Mouse (Mus musculus) retina, postnatal 7 days (tissue): ENCODE results near the gene Olfr508.
"Not testable (repeated sequence)": the region's sequence is repeated elsewhere in the genome, so short reads cannot be mapped to it uniquely, and the experiment has no call there.

Experiments
- DNase-seq: peaks from one replicate; pipeline ENCODE4 v3.0.0-alpha.2; 2012; ENCODE audit warnings: low read depth, low spot score

Olfr508 gene

DNA sequence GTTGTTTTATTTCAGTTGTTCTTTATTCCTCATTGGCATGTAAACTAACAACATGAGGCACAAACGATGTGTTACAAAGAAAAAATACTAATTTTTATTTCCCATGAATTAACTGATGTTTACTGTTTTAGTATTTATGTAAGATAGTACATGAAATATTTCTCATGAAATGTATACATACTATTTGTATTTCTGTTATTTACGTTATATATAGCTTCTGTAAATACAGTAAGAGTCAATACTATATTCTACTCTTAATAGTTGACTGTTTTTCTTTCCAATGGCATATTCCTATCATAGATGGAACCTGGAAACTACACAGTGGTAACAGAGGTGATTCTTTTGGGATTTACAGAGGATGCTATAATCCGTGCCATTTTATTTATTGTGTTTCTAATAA, at the start of gene Olfr508:
Gene Olfr508 (plus strand): TSS at position 301 of the 400 bp plus-strand sequence.
- DNase-seq = no peak

DNA sequence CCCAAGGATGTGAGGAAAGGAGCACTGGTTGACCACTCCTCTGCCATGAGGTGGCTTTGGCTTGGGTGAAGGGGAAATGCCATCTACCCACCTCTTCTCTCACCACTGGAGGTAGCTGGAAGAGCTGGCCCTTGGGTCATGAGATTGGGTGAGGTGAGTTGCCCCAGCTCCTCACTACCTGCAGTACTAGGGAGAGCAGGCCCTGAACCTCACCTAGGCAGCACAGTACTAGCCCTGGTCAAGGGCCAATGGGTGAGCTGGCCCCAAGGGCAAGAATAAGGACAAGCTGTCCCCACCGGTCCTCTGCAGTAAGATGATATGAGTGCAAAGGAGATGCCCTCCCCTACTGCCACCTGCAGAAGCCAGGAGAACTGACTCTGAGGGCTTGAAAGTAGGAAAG, 40.0 kb upstream of the Olfr508 start:
- no peak for DNase-seq

DNA sequence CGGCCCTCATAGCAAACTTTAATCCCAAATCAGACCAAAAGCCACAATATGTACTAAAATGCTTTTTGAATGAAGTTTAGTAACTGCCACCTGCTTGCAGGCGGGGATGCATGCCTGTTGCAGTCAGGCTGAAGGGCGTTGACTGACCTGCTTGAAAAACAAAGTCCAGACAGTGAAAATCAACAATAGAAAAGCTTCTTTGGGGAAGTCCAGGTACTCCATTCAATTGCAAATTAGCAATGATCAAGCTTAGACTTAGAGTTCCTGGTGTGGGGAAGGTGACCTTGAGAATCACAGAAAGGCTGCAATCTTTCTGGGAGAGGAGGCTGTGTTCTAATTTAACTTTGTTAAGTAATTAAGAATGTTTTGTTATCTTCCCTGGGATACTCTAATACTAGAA, 27.9 kb upstream of the Olfr508 start:
- DNase-seq = not testable (repeated sequence)

DNA sequence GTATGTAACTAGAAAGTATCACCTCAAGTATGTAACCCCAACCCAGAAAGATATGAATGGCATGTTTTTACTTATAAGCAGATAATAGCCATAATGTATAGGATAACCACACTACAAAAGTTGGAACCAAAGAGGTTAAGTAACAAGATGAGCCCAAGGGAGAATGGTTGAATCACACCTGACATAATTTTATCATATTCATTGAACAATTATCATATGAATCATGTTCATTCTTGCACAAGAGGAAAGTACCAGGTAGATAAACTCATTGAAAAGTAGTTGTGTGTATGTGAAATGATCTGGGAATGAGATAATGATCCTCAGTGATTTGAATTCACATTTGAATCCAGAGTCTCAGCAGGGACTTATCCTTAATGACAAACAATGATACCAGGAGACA, 19.3 kb upstream of the Olfr508 start, which contains the start of gene Olfr506:
Gene Olfr506 (plus strand): TSS at position 301 of the 400 bp plus-strand sequence.
- no peak for DNase-seq

DNA sequence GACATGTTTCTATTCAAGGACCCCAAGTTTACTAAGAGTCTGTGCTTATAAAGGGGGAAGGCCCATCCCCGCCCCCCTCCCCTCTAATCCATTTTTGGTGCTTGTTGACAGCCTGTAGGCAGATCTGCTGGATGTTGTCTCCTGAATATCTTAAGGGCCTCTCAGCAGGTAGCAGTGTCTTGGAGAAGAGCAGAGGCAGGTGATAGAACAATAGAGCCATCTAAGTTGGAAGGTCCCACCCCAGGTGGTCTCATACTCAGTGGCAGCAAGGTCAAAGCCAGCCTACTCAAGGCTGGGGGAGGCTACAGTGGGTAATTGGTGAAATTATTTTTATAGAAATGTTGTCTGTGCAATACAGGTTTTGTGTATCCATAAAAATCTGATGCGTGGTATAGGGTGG, 15.7 kb upstream of the Olfr508 start:
- DNase-seq = no peak

DNA sequence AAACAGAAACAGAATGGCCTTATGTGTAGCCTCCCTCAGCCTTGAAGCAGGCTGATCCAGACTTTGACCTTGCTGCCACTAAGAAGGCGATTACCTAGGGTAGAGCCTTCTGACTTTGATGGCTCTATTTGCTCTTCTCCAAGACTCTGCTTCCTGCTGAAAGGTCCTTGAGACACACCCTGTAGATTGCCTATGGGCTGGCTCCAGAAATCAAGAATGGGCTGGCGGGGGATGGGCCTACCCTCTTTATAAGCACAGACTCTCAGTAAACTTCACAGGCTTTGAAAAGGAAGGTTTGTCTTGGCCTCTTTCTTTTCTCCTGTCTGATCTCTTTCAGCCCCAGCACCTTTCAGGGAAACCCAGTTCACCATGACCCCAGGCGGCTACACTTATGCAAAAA, 13.0 kb upstream of the Olfr508 start:
- DNase-seq = not testable (repeated sequence)

DNA sequence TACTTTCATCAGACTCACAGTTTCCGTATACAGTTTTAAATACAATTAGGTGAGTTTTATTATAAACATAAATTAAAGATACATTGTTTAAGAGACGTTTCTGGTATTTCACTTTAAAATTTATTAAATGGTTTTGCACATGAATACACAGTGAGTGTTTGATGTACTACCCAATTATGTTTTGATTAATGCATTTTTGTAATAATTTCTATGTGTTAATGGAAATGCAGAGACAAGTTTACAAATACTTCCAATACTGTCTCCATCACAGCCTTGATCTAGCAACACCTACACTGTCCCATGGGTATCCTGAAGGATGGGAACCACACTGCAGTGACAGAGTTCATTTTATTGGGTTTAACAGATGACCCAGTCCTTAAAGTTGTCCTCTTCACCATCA, 8.3 kb upstream of the Olfr508 start, which contains the start of gene Olfr507:
Gene Olfr507 (plus strand): TSS at position 301 of the 400 bp plus-strand sequence.
- DNase-seq = no peak

DNA sequence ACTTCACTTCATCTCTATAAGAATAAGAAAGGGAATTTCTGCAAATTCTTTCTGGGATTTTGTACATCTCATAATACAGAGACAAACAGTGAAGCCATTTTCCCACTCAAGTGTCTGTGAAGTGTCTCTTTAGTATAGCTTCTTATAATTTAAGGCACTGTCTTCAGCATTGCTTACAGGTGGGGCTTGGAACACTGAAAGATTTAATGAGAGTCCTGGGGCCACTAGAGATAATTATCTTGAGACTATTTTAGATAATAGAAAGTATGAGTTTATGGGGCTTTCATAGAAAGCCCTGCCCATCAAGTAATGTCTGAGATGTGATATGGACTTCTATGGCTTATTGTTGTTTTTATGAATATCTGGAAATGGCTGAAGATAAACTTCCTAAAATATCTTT, 22.0 kb downstream of the Olfr508 start, which contains the start of gene Olfr509:
Gene Olfr509 (minus strand): TSS at position 101 of the 400 bp plus-strand sequence.
- DNase-seq = no peak

DNA sequence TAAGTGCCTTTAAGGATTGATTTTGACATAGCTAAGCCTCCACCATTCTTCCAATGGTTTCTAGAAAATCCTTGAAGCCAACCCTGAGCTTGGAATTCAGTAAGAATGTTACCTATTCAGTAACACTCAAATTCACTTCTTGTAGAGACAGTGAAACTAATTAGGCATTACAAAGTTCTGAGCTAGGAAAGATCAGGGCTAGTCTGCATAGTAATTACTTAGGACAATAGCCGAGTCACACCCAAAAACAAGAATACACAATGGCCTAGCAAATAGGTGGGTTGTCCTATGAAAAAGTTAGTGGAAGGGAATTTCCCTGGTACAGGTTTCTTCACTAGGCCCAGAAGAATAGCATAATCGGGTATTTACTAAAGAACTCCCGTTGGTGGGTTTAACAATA, 32.6 kb downstream of the Olfr508 start:
- DNase-seq = no peak

DNA sequence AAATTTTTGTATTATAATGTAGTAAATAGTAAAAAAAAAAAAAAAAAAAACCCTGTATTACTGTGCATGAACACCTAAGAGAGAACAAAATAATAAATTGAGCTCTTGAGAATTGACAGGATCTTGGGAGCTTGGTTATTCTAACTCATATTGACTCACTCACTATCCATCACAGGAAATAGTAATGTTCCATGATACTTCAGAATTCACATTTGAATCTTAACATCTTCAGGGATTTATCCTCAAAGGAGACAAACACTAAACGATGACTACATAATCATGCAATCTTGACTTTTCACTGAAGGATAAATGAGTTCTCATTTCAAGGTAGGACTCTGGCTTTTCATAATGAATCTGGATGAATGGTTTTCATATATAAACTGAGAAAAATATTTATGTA, 36.3 kb downstream of the Olfr508 start, which contains the start of gene Olfr510:
Gene Olfr510 (plus strand): TSS at position 301 of the 400 bp plus-strand sequence.
- DNase-seq = no peak

DNA sequence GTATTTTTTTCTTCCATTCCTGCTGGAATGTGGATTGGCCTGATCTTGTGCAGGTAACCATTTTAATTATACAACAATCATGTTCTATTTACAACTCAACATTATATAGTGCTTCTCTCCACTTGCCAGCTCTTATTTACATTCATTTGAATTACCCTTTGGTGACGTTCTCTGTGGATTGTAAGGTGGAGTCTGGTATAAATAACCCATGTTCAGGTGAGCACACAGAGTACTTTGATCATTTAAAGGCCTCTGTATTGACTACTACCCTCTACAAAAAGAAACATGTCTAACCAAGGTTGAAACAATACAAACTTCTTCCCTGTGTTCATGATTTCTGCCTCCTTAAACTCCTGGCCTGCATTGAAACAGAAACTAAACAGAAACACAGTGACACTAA, 41.3 kb downstream of the Olfr508 start:
- no peak for DNase-seq

DNA sequence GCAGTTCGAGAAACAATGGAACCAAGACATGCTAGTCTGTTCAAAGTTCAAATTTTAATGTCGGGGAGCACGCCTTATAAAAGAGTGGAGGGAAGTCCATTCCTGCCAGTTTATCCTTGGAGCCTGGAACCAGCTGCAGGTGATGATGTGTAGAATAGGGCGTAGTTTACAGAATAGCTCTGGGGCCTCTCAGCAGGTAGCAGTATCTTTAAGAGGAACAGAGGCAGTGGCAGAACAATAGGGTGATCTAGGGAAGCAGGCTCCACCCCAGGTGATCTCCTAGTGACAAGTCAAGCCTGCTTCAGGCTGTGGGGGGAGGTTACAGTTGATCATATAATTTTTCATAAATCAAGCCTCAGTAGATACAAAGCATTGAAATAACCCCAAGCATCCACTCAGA, 49.1 kb downstream of the Olfr508 start:
- no peak for DNase-seq
